Mouse (Mus musculus) liver, adult 2 months (tissue): ENCODE data around the gene Ripply3.

Experiments used
- CTCF ChIP-seq: fragments of 200-500 bp; IDR thresholded peaks from 2 replicates; pipeline ENCODE4 v1.5.1; 2011; ENCODE audit warnings: low read depth, low read length, control low read depth
- POLR2A ChIP-seq: fragments of 200-500 bp; IDR thresholded peaks from 2 replicates; pipeline ENCODE4 v1.6.1; 2011; ENCODE audit warnings: low read length, control low read depth; ENCODE audit not compliant: insufficient read depth; ENCODE audit errors: extremely low read depth

- TF ChIP-seq CTCF (no peak), POLR2A (no peak)
These were observed 51.2 kb downstream of the Ripply3 start for GRCm38 (mm10) chr16:94379386-94379785.
